Mouse (Mus musculus) liver, embryonic 14.5 days (tissue): ENCODE measurements around the gene Ttbk1.

Experiments
- CTCF ChIP-seq: IDR thresholded peaks from 2 replicates; pipeline ENCODE4 v1.5.1; 2016; ENCODE audit warnings: antibody characterized with exemption, low read depth, control low read depth
- EP300 ChIP-seq: IDR thresholded peaks from 2 replicates; pipeline ENCODE4 v1.6.1; 2016; ENCODE audit warnings: antibody characterized with exemption, low read depth

- TF ChIP-seq CTCF, result no peak
- no peak for TF ChIP-seq EP300
Measured at GRCm38 (mm10) chr17:46477286-46477685, 10.2 kb downstream of the Ttbk1 start.
